Mouse (Mus musculus) urinary bladder, postnatal 4 days (tissue): ENCODE measurements around the gene Tmem145.
A peak's percentile ranks its signal among the peaks of the same experiment; 100 is the strongest.

Experiments used
- DNase-seq, 2 experiments: peaks; one replicate each; pipeline ENCODE4 v3.0.0; 2021 to 2022; ENCODE audit warnings: low spot score in 2 of 2

The Tmem145 gene

GRCm38 (mm10) chr7:25292107-25292506, 13.8 kb upstream of the Tmem145 start:
- peak in 1 of 2 experiments; percentile 54 for DNase-seq

- peak; percentile 18 to 58 for DNase-seq
Measured at GRCm38 (mm10) chr7:25293191-25293739, 12.6 kb upstream of the Tmem145 start.

GRCm38 (mm10) chr7:25294495-25294894, 11.4 kb upstream of the Tmem145 start:
- no peak for DNase-seq

- peak in 1 of 2 experiments; percentile 15 for DNase-seq
Measured at GRCm38 (mm10) chr7:25294960-25295722, 10.8 kb upstream of the Tmem145 start.

GRCm38 (mm10) chr7:25296945-25297453, 8.9 kb upstream of the Tmem145 start:
- no peak for DNase-seq

GRCm38 (mm10) chr7:25297454-25298325, 8.2 kb upstream of the Tmem145 start, which contains the start of gene Pafah1b3:
TSS of gene Pafah1b3 (minus strand) at chr7:25297986.
- peak in 1 of 2 experiments; percentile 80 for DNase-seq

GRCm38 (mm10) chr7:25301063-25301462, 4.8 kb upstream of the Tmem145 start, which contains the start of gene Prr19:
TSS of gene Prr19 (plus strand) at chr7:25301411.
- peak in 1 of 2 experiments; percentile 20 for DNase-seq

GRCm38 (mm10) chr7:25303003-25303684, 2.8 kb upstream of the Tmem145 start:
- DNase-seq, result no peak

GRCm38 (mm10) chr7:25303685-25304006, 2.3 kb upstream of the Tmem145 start:
- DNase-seq, result no peak

- DNase-seq, result no peak
Measured at GRCm38 (mm10) chr7:25305481-25305880, 425 bp upstream of the Tmem145 start.

- no peak for DNase-seq
Measured at GRCm38 (mm10) chr7:25306614-25306996, 699 bp downstream of the Tmem145 start.

GRCm38 (mm10) chr7:25308702-25309318, 2.9 kb downstream of the Tmem145 start:
- no peak for DNase-seq

- DNase-seq, result no peak
Measured at GRCm38 (mm10) chr7:25309425-25309824, 3.5 kb downstream of the Tmem145 start.

GRCm38 (mm10) chr7:25311193-25311592, 5.3 kb downstream of the Tmem145 start:
- DNase-seq, result no peak

GRCm38 (mm10) chr7:25313325-25313724, 7.4 kb downstream of the Tmem145 start:
- no peak for DNase-seq

GRCm38 (mm10) chr7:25314606-25315305, 8.8 kb downstream of the Tmem145 start:
- no peak for DNase-seq

GRCm38 (mm10) chr7:25315306-25316041, 9.6 kb downstream of the Tmem145 start:
- no peak for DNase-seq

- DNase-seq, result peak; percentile 92 to 95
Measured at GRCm38 (mm10) chr7:25316532-25317445, 10.9 kb downstream of the Tmem145 start, which contains the start of gene Megf8. TSS of gene Megf8 (plus strand) at chr7:25317164.
